Mouse (Mus musculus) heart, adult 11 months (tissue): ENCODE data around the gene Atg2b.

Source experiments
- DNase-seq: peaks from one replicate; pipeline ENCODE4 v3.0.0; 2022

Atg2b gene

DNA sequence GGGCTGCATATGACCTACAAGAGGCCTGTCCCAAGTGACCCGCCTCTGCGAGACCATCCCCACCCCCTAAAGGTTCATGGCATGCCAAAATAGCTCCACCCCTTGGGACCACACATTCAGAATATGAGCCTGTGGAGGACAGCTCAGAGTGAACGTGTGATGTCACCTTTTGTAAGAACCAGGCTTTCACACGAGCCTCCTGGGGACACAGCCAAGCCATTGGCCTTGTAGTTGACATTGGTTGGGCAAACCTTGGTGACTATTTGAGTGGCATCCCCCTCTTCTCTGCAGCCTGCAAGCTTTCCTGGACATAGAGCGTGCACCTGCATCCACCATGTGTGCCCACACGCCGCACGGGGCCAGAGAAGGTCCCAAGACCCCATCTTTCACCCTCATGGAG, 97.5 kb downstream of the Atg2b start:
- DNase-seq, result no peak

- peak; percentile 95 for DNase-seq
These were observed 100.2 kb downstream of the Atg2b start for GRCm38 (mm10) chr12:105584851-105585250.

- DNase-seq, result no peak
These were observed 101.5 kb downstream of the Atg2b start for GRCm38 (mm10) chr12:105583484-105583883.

- DNase-seq, result no peak
These were observed 102.5 kb downstream of the Atg2b start for GRCm38 (mm10) chr12:105582486-105582885.

GRCm38 (mm10) chr12:105580490-105580889, 104.5 kb downstream of the Atg2b start:
- DNase-seq, result peak; percentile 93

DNA sequence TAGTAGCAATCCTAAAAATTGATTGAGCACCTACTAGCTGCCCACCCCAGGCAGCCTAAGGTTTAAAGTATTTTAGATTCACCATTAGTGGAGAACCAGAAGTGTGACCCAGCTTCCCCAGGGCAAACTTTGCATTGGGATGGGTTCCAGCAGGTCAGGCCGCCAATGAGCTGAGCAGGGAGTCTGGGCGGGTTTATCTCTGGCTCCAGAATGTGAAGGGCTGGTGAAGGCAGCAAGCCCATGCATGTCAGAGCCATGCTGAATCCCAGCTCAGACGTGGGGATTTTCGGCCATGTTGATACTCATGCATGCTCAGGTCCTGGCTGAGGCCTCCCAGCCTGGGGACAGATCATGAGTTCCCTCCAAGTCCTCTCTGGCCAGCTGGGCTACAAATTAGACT, 110.7 kb downstream of the Atg2b start:
- DNase-seq, result no peak

DNA sequence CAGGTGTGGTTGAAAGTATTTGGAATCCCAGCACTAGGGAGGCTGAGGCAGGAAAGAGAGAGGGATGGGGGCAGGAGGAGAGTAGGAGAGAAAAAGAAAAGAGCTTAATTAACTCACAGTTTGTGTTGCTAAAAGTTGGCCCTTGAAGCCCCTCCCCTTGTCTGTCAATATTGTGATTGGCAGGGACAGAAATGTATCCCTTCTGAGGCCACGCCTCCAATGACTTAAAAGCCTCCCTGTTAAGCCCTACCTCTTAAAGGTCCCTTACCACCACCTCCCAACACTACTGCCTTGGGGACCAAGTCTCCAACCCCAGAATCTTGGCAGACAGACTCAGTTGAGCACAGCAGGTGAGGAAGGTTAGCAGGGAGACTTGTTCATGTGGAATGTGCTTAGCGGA, 112.4 kb downstream of the Atg2b start:
- no peak for DNase-seq

DNA sequence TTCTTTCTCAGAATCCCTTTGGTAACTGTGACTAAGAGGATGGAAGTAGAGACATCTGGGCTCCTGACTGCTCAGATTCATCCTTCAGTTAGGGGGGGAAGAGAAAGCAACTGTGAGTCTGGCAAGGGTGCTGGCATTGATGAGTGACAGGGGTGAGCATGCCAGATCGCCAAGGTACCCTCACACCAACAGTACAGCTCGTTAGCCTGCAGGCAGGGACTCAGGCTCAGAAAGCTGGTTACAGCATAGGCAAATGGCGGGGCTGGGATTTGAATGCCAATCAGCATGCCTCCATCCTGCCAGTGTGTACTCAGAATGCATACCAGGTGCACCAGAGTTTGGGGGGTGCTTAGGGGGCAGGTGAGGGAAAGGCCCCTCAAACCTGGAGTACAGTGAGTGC, 113.1 kb downstream of the Atg2b start:
- DNase-seq, result peak; percentile 84
